Mouse (Mus musculus): ENCODE results near the gene Tbc1d10b. TPM values are rescaled to one million over a fixed set of nuclear protein-coding genes. Genes with fewer than 3 reads are reported as not detected.

The Tbc1d10b gene
- polyA plus RNA-seq, 1 experiment from 2014 or later = 32.9 TPM

DNA sequence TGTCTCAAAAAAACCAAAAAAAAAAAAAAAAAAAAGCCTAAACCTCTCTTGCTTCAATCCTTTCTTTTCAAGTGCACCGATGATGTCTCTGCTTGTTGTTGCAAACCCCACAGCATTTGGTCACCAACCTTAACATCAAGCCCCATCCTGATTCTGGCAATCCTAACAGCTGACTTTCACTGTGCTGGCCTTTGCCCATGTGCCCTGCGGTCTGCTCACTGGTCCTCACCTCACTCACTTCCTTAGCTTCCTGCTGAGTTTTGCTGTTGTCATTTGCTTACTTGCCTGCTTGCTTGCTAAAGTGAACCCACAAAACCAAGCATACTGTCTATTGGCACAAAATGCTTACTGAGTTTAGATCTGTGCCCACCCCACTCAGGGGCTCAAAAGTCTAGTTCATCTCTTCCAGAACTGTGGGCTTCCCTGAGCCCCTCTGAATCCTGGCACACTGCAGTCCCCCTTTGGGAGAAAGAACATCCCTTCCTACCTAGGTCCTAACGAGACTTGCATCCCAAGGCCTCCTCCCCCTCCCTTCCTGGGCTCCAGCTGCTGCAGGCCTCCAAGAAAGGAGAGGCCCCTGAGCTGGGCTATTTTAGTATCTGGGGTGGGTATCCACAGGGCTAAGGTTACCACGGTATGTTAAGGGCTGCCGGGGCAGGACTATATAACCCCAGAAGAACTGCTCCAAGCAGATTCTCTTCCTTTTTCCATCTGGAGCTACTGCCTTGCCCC lies 2.9 kb upstream of the Tbc1d10b start:
- H3K4me2 ChIP-seq = no peak overlapping the region
- WGBS = 65% methylated on average over 5 of the region's 5 CpGs
- no peak for ATAC-seq (ENCODE audit: low read depth)
- H3K9ac ChIP-seq = no peak overlapping the region
- H3K9me3 ChIP-seq = no peaks in the 10 kb centered on the region
- no peak overlapping the region for H3K27ac ChIP-seq (replicated peaks)
- no peak overlapping the region for H3K4me3 ChIP-seq
- peaks cover 30% of the 10 kb centered on the region for H3K4me1 ChIP-seq (replicated peaks)
- H3K36me3 ChIP-seq = no peaks in the 10 kb centered on the region
- H3K27me3 ChIP-seq = peaks cover 14% of the 10 kb centered on the region

GRCm38 (mm10) chr7:127210266-127210665 lies 2.0 kb upstream of the Tbc1d10b start:
- no peak overlapping the region for H3K27ac ChIP-seq (replicated peaks)
- WGBS = 87% methylated on average over 4 of the region's 4 CpGs

GRCm38 (mm10) chr7:127209851-127210250 lies 1.6 kb upstream of the Tbc1d10b start:
- H3K27ac ChIP-seq (replicated peaks) = peak overlapping the region; percentile 91; the same call in 1 of the 2 replicates
- ATAC-seq (ENCODE audit: low read depth) = no peak
- H3K9me3 ChIP-seq = no peaks in the 10 kb centered on the region
- peaks cover 11% of the 10 kb centered on the region for H3K27me3 ChIP-seq
- H3K4me2 ChIP-seq = peak overlapping the region; percentile 69
- peaks cover 38% of the 10 kb centered on the region for H3K4me1 ChIP-seq (replicated peaks)
- H3K36me3 ChIP-seq = peaks cover 6% of the 10 kb centered on the region; the same call in 1 of the 2 replicates
- peak overlapping the region; percentile 66; the same call in 1 of the 2 replicates for H3K9ac ChIP-seq
- WGBS = 81% methylated on average over 5 of the region's 5 CpGs
- H3K4me3 ChIP-seq = peak overlapping the region; percentile 98; the same call in 1 of the 2 replicates

More at GRCm38 (mm10) chr7:127210266-127210665, 2.0 kb upstream of the Tbc1d10b start:
- Histone ChIP-seq H3K4me1 (replicated peaks) (peaks cover 37% of the 10 kb centered on the region), H3K9me3 (no peaks in the 10 kb centered on the region), H3K27me3 (peaks cover 14% of the 10 kb centered on the region), H3K36me3 (peaks cover 2% of the 10 kb centered on the region; the same call in 1 of the 2 replicates), H3K4me3 (no peak overlapping the region), H3K4me2 (no peak overlapping the region), H3K9ac (no peak overlapping the region)
- no peak for ATAC-seq (ENCODE audit: low read depth)

- H3K27ac ChIP-seq (replicated peaks) = peak within 1 kb of the TSS; percentile 91
- ATAC-seq (ENCODE audit: low read depth) = peak; percentile 96
- H3K36me3 ChIP-seq = peaks cover 8% of the 10 kb centered on the region
- H3K27me3 ChIP-seq = peaks cover 2% of the 10 kb centered on the region
- peaks cover 39% of the 10 kb centered on the region for H3K4me1 ChIP-seq (replicated peaks)
- no peaks in the 10 kb centered on the region for H3K9me3 ChIP-seq
- peak within 1 kb of the TSS; percentile 91 for H3K9ac ChIP-seq
- peak within 1 kb of the TSS; percentile 98 for H3K4me2 ChIP-seq
- under 1% methylated on average over 35 of the region's 44 CpGs for WGBS
- H3K4me3 ChIP-seq = peak within 1 kb of the TSS; percentile 98
Observed at GRCm38 (mm10) chr7:127208553-127209438, 528 bp upstream of the Tbc1d10b start, which contains the start of gene Mylpf. TSS of gene Mylpf (plus strand) at chr7:127208890.

GRCm38 (mm10) chr7:127207374-127208294 lies 634 bp downstream of the Tbc1d10b start:
- 0 out of 2 replicates have a peak, but pooled peaks have one; percentile 7 for ATAC-seq (ENCODE audit: low read depth)
- Histone ChIP-seq H3K36me3 (peaks cover 20% of the 10 kb centered on the region), H3K27ac (replicated peaks) (peak overlapping the region; percentile 89), H3K4me1 (replicated peaks) (peaks cover 39% of the 10 kb centered on the region), H3K27me3 (no peaks in the 10 kb centered on the region), H3K9me3 (no peaks in the 10 kb centered on the region), H3K9ac (peak overlapping the region; percentile 91), H3K4me2 (peak overlapping the region; percentile 98), H3K4me3 (peak overlapping the region; percentile 98)
- WGBS = under 1% methylated on average over 52 of the region's 53 CpGs

GRCm38 (mm10) chr7:127206606-127207005 lies 1.7 kb downstream of the Tbc1d10b start:
- no peak for ATAC-seq (ENCODE audit: low read depth)

GRCm38 (mm10) chr7:127196484-127196883 lies 11.8 kb downstream of the Tbc1d10b start:
- Histone ChIP-seq H3K4me3 (peak overlapping the region; percentile 73), H3K4me1 (replicated peaks) (peaks cover 34% of the 10 kb centered on the region), H3K9ac (peak overlapping the region; percentile 80), H3K27me3 (no peaks in the 10 kb centered on the region), H3K9me3 (no peaks in the 10 kb centered on the region), H3K36me3 (peaks cover 81% of the 10 kb centered on the region), H3K4me2 (peak overlapping the region; percentile 75), H3K27ac (replicated peaks) (peak overlapping the region; percentile 89)
- WGBS = 63% methylated on average over 11 of the region's 11 CpGs
- ATAC-seq (ENCODE audit: low read depth) = no peak

More at GRCm38 (mm10) chr7:127206606-127207005, 1.7 kb downstream of the Tbc1d10b start:
- Histone ChIP-seq H3K27ac (replicated peaks) (no peak overlapping the region), H3K4me2 (peak overlapping the region; percentile 98), H3K4me3 (peak overlapping the region; percentile 98), H3K36me3 (peaks cover 29% of the 10 kb centered on the region), H3K27me3 (no peaks in the 10 kb centered on the region), H3K4me1 (replicated peaks) (peaks cover 39% of the 10 kb centered on the region), H3K9ac (peak overlapping the region; percentile 91), H3K9me3 (no peaks in the 10 kb centered on the region)
- WGBS = 68% methylated on average over 2 of the region's 2 CpGs

GRCm38 (mm10) chr7:127195544-127196295 lies 12.5 kb downstream of the Tbc1d10b start, which contains the start of gene Cd2bp2:
TSS of gene Cd2bp2 (minus strand) at chr7:127196050.
- Histone ChIP-seq H3K4me3 (peak within 1 kb of the TSS; percentile 73), H3K9ac (peak within 1 kb of the TSS; percentile 81), H3K36me3 (peaks cover 79% of the 10 kb centered on the region), H3K4me1 (replicated peaks) (peaks cover 34% of the 10 kb centered on the region), H3K27me3 (no peaks in the 10 kb centered on the region), H3K4me2 (peak within 1 kb of the TSS; percentile 77), H3K9me3 (no peaks in the 10 kb centered on the region), H3K27ac (replicated peaks) (peak within 1 kb of the TSS; percentile 90)
- ATAC-seq (ENCODE audit: low read depth) = peak; percentile 95
- under 1% methylated on average over 51 of the region's 51 CpGs for WGBS

DNA sequence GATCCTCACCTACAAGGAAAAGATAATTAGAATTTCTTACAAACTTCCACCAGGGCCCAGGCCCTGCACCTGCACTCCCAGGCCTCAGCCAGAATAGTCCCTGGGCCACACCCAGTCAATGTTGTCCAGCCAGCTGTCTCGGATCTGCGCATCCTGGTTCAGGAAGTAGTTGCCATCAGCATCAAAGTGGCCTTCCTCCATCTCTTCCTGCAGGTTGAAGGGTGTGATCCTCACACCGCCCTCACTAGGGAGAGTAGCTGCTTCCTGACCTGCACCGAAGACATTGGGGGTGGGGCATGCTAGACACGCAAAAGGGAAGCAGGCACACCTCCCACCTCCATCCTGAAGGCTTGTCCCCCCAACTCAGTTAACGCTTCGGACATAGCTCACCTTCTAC lies 13.6 kb downstream of the Tbc1d10b start:
- Histone ChIP-seq H3K9me3 (no peaks in the 10 kb centered on the region), H3K36me3 (peaks cover 72% of the 10 kb centered on the region), H3K4me3 (peak overlapping the region; percentile 73), H3K27me3 (no peaks in the 10 kb centered on the region), H3K9ac (peak overlapping the region; percentile 81), H3K27ac (replicated peaks) (no peak overlapping the region), H3K4me1 (replicated peaks) (peaks cover 34% of the 10 kb centered on the region), H3K4me2 (peak overlapping the region; percentile 77)
- no peak for ATAC-seq (ENCODE audit: low read depth)
- WGBS = 77% methylated on average over 7 of the region's 7 CpGs

- Histone ChIP-seq H3K4me1 (replicated peaks) (peaks cover 34% of the 10 kb centered on the region), H3K27ac (replicated peaks) (no peak overlapping the region), H3K4me3 (peak overlapping the region; percentile 73; the same call in 1 of the 2 replicates), H3K9ac (no peak overlapping the region), H3K36me3 (peaks cover 67% of the 10 kb centered on the region), H3K27me3 (no peaks in the 10 kb centered on the region), H3K4me2 (peak overlapping the region; percentile 77), H3K9me3 (no peaks in the 10 kb centered on the region)
- no peak for ATAC-seq (ENCODE audit: low read depth)
- WGBS = 93% methylated on average over 17 of the region's 17 CpGs
Observed at GRCm38 (mm10) chr7:127194011-127194632, 14.1 kb downstream of the Tbc1d10b start.
